Mouse (Mus musculus) liver, embryonic 14.5 days (tissue): ENCODE measurements at regions not wholly inside any gene's neighbourhood (a gene's known extent, or its start where the extent isn't known, plus 50 kb on each side); places are given as distances from the start of the nearest gene placed in this dataset.

Experiments used
- ATAC-seq: fragments of 200-750 bp; cut with Nextera tagmentation; 2 replicates; pipeline ENCODE4 v1.8.0; 2017; ENCODE audit warnings: moderate number of reproducible peaks, mild to moderate bottlenecking, moderate library complexity; ENCODE audit not compliant: insufficient read depth
- DNase-seq, 3 experiments: peaks; one replicate each; pipeline ENCODE4 v3.0.0-alpha.2; 2012 to 2013; ENCODE audit warnings: low read depth in 3 of 3, low spot score in 3 of 3
- H3K27ac ChIP-seq: fragments of 300-500 bp; sonication (generic); 2 replicates; pipeline ENCODE4 v1.5.1; 2014; ENCODE audit warnings: moderate library complexity, mild to moderate bottlenecking, control low read depth, inconsistent platforms
- H3K27me3 ChIP-seq: fragments of 300-500 bp; sonication (generic); 2 replicates; pipeline ENCODE4 v1.6.1; 2014; ENCODE audit warnings: mild to moderate bottlenecking, low read length, moderate library complexity; ENCODE audit not compliant: control insufficient read depth, insufficient read depth
- H3K36me3 ChIP-seq: fragments of 300-500 bp; sonication (generic); replicated peaks from 2 replicates; pipeline ENCODE4 v1.6.1; 2014; ENCODE audit warnings: low read depth; ENCODE audit not compliant: control insufficient read depth, insufficient read depth
- H3K4me1 ChIP-seq, 2 experiments: fragments of 200-500 bp in 1 of 2; fragments of 300-500 bp in 1 of 2; sonication (generic) in 1 of 2; replicated peaks; 2 replicates each; pipeline ENCODE4 v1.6.1; 2012 to 2014; ENCODE audit warnings: antibody characterized with exemption in 1 of 2, inconsistent platforms in 1 of 2, low read length in 1 of 2; ENCODE audit not compliant: control insufficient read depth in 2 of 2, insufficient read depth in 2 of 2
- H3K4me2 ChIP-seq: fragments of 300-500 bp; sonication (generic); 2 replicates; pipeline ENCODE4 v1.6.1; 2014; ENCODE audit warnings: low read depth, mild to moderate bottlenecking, control low read depth, moderate library complexity
- H3K4me3 ChIP-seq, 2 experiments: fragments of 200-500 bp in 1 of 2; fragments of 300-500 bp in 1 of 2; sonication (generic) in 1 of 2; 2 replicates each; pipeline ENCODE4 v1.5.1; 2012 to 2014; ENCODE audit warnings: low read depth in 2 of 2, low read length in 2 of 2, mild to moderate bottlenecking in 2 of 2, control low read depth in 1 of 2, inconsistent platforms in 1 of 2, moderate library complexity in 1 of 2; ENCODE audit not compliant: insufficient read depth in 1 of 2
- H3K9ac ChIP-seq: fragments of 300-500 bp; sonication (generic); replicated peaks from 2 replicates; pipeline ENCODE4 v1.6.1; 2014; ENCODE audit warnings: mild to moderate bottlenecking, control low read depth, moderate library complexity
- H3K9me3 ChIP-seq: fragments of 300-500 bp; sonication (generic); 2 replicates; pipeline ENCODE4 v1.6.1; 2016; ENCODE audit warnings: low read length, mixed read lengths; ENCODE audit not compliant: control insufficient read depth
- CTCF ChIP-seq: IDR thresholded peaks from 2 replicates; pipeline ENCODE4 v1.5.1; 2016; ENCODE audit warnings: antibody characterized with exemption, low read depth, control low read depth
- EP300 ChIP-seq: IDR thresholded peaks from 2 replicates; pipeline ENCODE4 v1.6.1; 2016; ENCODE audit warnings: antibody characterized with exemption, low read depth
- WGBS: fragments of 180-500 bp; shearing (Covaris S2); extraction: QIAGEN DNeasy Blood & Tissue Kit; methylation state at CpG from one replicate; pipeline ENCODE4 v1.1.7; 2014; ENCODE audit not compliant: insufficient replicate concordance; 5-methylcytosine and 5-hydroxymethylcytosine counted together

GRCm38 (mm10) chr8:115458119-115458518 lies 249.5 kb downstream of the Maf start:
- H3K36me3 ChIP-seq, result no peaks in the 10 kb centered on the region
- H3K4me3 ChIP-seq, result no peak overlapping the region
- DNase-seq (no peak), ATAC-seq (no peak)
- no peak overlapping the region for H3K27ac ChIP-seq
- no peaks in the 10 kb centered on the region for H3K27me3 ChIP-seq
- no peaks in the 10 kb centered on the region for H3K9me3 ChIP-seq
- TF ChIP-seq CTCF, result no peak
- TF ChIP-seq EP300, result no peak
- no peak overlapping the region for H3K9ac ChIP-seq
- no peaks in the 10 kb centered on the region for H3K4me1 ChIP-seq
- 36% methylated on average over 3 of the region's 3 CpGs for WGBS
- H3K4me2 ChIP-seq, result no peak overlapping the region

- TF ChIP-seq EP300 (no peak), CTCF (no peak)
- Histone ChIP-seq H3K27me3 (no peaks in the 10 kb centered on the region), H3K27ac (no peak overlapping the region), H3K4me2 (no peak overlapping the region), H3K4me3 (no peak overlapping the region), H3K9me3 (no peaks in the 10 kb centered on the region), H3K4me1 (no peaks in the 10 kb centered on the region), H3K9ac (no peak overlapping the region), H3K36me3 (no peaks in the 10 kb centered on the region)
- DNase-seq (no peak), ATAC-seq (no peak)
- 28% methylated on average over 1 of the region's 1 CpGs for WGBS
Measured at GRCm38 (mm10) chr8:115450789-115451188, 256.8 kb downstream of the Maf start.

DNA sequence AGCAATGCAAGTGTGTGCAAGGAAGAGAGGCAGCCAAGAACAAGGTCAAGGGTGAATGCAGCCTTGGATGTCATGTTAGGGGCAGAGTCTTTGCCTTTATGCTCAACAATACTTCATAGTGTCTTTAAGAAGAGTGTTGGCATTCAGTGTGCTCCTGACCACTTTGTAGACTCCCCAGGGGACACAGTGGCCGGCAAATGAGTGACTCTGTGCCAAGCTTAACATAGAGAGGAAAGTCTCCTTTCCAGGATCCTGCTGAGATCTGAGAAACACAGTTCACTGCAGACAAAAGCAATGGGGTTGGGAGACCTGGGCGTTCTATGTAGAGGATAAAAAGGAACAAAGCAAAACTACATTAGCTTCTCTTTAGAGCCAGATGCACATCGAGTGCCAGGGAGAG lies 259.2 kb downstream of the Maf start:
- Histone ChIP-seq H3K9me3 (no peaks in the 10 kb centered on the region), H3K4me1 (no peaks in the 10 kb centered on the region), H3K9ac (no peak overlapping the region), H3K36me3 (no peaks in the 10 kb centered on the region), H3K27me3 (no peaks in the 10 kb centered on the region), H3K4me3 (no peak overlapping the region), H3K27ac (no peak overlapping the region), H3K4me2 (no peak overlapping the region)
- DNase-seq (no peak), ATAC-seq (no peak)
- no peak for TF ChIP-seq CTCF
- no peak for TF ChIP-seq EP300
- 49% methylated on average over 3 of the region's 3 CpGs for WGBS

- H3K9ac ChIP-seq, result no peak overlapping the region
- H3K27ac ChIP-seq, result no peak overlapping the region
- H3K36me3 ChIP-seq, result no peaks in the 10 kb centered on the region
- no peak overlapping the region for H3K4me2 ChIP-seq
- no peaks in the 10 kb centered on the region for H3K9me3 ChIP-seq
- ATAC-seq (no peak), DNase-seq (no peak)
- no peaks in the 10 kb centered on the region for H3K27me3 ChIP-seq
- H3K4me3 ChIP-seq, result no peak overlapping the region
- 63% methylated on average over 5 of the region's 5 CpGs for WGBS
- TF ChIP-seq EP300 (no peak), CTCF (no peak)
- no peaks in the 10 kb centered on the region for H3K4me1 ChIP-seq
Measured at GRCm38 (mm10) chr8:115444519-115444918, 263.1 kb downstream of the Maf start.

DNA sequence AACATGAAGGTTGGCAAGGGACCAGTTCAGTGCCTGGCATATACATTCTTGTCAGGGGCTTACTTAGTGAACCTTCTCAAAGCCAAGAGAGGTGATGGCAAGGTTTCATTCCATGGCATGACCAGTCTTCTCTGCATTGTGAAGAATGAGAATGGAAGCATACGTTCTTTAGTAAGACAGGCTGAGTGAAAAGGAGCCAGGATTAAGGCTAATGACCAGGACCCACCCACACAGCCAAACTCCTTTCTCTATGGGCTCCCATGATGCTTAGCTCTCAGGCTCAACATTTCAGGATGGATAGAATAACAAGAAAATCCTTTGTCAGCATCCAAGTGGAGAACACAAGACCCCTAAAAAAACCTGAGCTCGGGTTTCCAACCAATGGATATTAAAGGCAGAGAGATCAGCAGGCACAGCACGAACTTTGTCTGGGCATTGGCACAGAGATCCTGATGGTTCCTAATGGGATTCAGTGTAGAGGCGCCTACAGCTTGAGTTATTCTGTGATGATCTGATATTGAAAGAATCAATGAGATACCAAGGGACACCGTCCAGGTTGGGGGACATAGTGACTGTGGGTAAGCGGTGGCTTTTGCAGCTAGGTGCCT lies 265.5 kb downstream of the Maf start:
- no peak overlapping the region for H3K27ac ChIP-seq
- no peak for DNase-seq
- TF ChIP-seq CTCF, result no peak
- TF ChIP-seq EP300, result no peak
- ATAC-seq, result no peak
- H3K36me3 ChIP-seq, result no peaks in the 10 kb centered on the region
- H3K27me3 ChIP-seq, result no peaks in the 10 kb centered on the region
- H3K4me3 ChIP-seq, result no peak overlapping the region
- H3K9me3 ChIP-seq, result no peaks in the 10 kb centered on the region
- no peaks in the 10 kb centered on the region; a peak in 1 of 4 replicates for H3K4me1 ChIP-seq
- H3K9ac ChIP-seq, result no peak overlapping the region
- WGBS, result 65% methylated on average over 6 of the region's 6 CpGs
- H3K4me2 ChIP-seq, result no peak overlapping the region
